Mouse (Mus musculus) NIH3T3 (cell line): ENCODE data around the gene Tcp10a.
"Not testable (repeated sequence)": the region's sequence is repeated elsewhere in the genome, so short reads cannot be mapped to it uniquely, and the experiment has no call there.

Experiments
- DNase-seq: peaks from one replicate; pipeline ENCODE4 v3.0.0-alpha.2; 2012; ENCODE audit warnings: low read depth

Gene Tcp10a

GRCm38 (mm10) chr17:7324346-7324745 is at the start of gene Tcp10a:
Tcp10a (plus strand) TSS chr17:7324646.
- not testable (repeated sequence) for DNase-seq

- DNase-seq: no peak
These were observed 45.7 kb upstream of the Tcp10a start for GRCm38 (mm10) chr17:7278702-7279242.

GRCm38 (mm10) chr17:7279251-7279650 is 45.2 kb upstream of the Tcp10a start:
- no peak for DNase-seq

- DNase-seq: peak; percentile 83
These were observed 40.0 kb upstream of the Tcp10a start for GRCm38 (mm10) chr17:7284297-7284910.

GRCm38 (mm10) chr17:7285292-7285691 is 39.2 kb upstream of the Tcp10a start:
- DNase-seq: no peak

GRCm38 (mm10) chr17:7286422-7287050 is 37.9 kb upstream of the Tcp10a start:
- no peak for DNase-seq

- no peak for DNase-seq
These were observed 32.3 kb upstream of the Tcp10a start for GRCm38 (mm10) chr17:7292012-7292684.

GRCm38 (mm10) chr17:7306278-7307196 is 17.9 kb upstream of the Tcp10a start:
- not testable (repeated sequence) for DNase-seq

GRCm38 (mm10) chr17:7315693-7316382 is 8.6 kb upstream of the Tcp10a start:
- not testable (repeated sequence) for DNase-seq

- not testable (repeated sequence) for DNase-seq
These were observed 4.7 kb upstream of the Tcp10a start for GRCm38 (mm10) chr17:7319789-7320188.

GRCm38 (mm10) chr17:7326415-7326814 is 2.0 kb downstream of the Tcp10a start:
- not testable (repeated sequence) for DNase-seq

- not testable (repeated sequence) for DNase-seq
These were observed 8.3 kb downstream of the Tcp10a start for GRCm38 (mm10) chr17:7332745-7333144.

GRCm38 (mm10) chr17:7337381-7337780 is 12.9 kb downstream of the Tcp10a start:
- DNase-seq: not testable (repeated sequence)

GRCm38 (mm10) chr17:7348765-7349164 is 24.3 kb downstream of the Tcp10a start:
- DNase-seq: not testable (repeated sequence)

GRCm38 (mm10) chr17:7352596-7352995 is 28.1 kb downstream of the Tcp10a start, which contains the start of gene Ttll2:
Ttll2 (minus strand) TSS chr17:7352696.
- not testable (repeated sequence) for DNase-seq

GRCm38 (mm10) chr17:7359806-7360205 is 35.4 kb downstream of the Tcp10a start:
- not testable (repeated sequence) for DNase-seq

- not testable (repeated sequence) for DNase-seq
These were observed 36.5 kb downstream of the Tcp10a start for GRCm38 (mm10) chr17:7360749-7361465.

GRCm38 (mm10) chr17:7365615-7366014 is 41.2 kb downstream of the Tcp10a start:
- not testable (repeated sequence) for DNase-seq

- not testable (repeated sequence) for DNase-seq
These were observed 41.8 kb downstream of the Tcp10a start for GRCm38 (mm10) chr17:7366265-7366664.

GRCm38 (mm10) chr17:7366676-7367374 is 42.4 kb downstream of the Tcp10a start:
- DNase-seq: not testable (repeated sequence)
